Mouse (Mus musculus): Measurements from ENCODE around the gene Catip. TPM values are rescaled to one million over a fixed set of nuclear protein-coding genes. Genes with fewer than 3 reads are reported as not detected.
A peak's percentile ranks its signal among the peaks of the same experiment; 100 is the strongest.
"Not testable (repeated sequence)": the region's sequence is repeated elsewhere in the genome, so short reads cannot be mapped to it uniquely, and the experiment has no call there.

Catip gene
- polyA plus RNA-seq, 1 experiment from 2014 or later: not detected

DNA sequence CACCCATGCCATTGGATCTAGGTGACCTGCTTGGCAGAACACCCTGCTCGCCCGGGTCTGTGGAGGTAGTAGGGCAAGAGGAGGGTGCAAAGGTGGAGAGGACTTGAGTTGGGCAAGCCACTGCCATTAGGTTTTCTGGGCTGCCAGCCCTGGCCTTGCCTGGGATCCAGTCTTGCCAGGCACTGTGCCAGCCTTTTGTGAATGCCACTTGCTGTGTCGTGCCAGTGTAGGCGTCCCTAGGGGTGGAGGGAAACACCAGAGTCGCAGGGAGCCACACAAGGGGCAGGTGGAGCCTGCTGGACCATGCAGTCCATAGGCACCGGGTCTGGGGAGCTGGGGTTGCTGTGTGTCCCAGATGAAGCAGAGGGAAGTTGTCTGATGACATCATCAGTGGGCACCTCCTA, 21.5 kb upstream of the Catip start:
- ATAC-seq: peak; percentile 33; the same call in 1 of the 2 replicates
- H3K36me3 ChIP-seq (replicated peaks; ENCODE audit: insufficient read depth, low read length): no peaks in the 10 kb centered on the region
- 87% methylated on average over 6 of the region's 6 CpGs for WGBS (ENCODE audit: insufficient replicate concordance)
- DNase-seq: no peak
- TF ChIP-seq CTCF (IDR thresholded peaks at IDR 0.05; ENCODE audit: low read depth) (no peak), EP300 (IDR thresholded peaks at IDR 0.05; ENCODE audit: low read depth) (no peak)
- no peak overlapping the region for H3K27ac ChIP-seq (ENCODE audit: low read depth)
- no peak overlapping the region for H3K4me3 ChIP-seq (ENCODE audit: low read depth, low read length)
- peaks cover 6% of the 10 kb centered on the region; the same call in 1 of the 2 replicates for H3K4me1 ChIP-seq (ENCODE audit: insufficient read depth)
- no peak overlapping the region for H3K4me2 ChIP-seq (ENCODE audit: low read depth, low read length)
- no peaks in the 10 kb centered on the region for H3K9me3 ChIP-seq (ENCODE audit: low read length)
- no peak overlapping the region for H3K9ac ChIP-seq (replicated peaks)
- H3K27me3 ChIP-seq (ENCODE audit: insufficient read depth, low read length): no peaks in the 10 kb centered on the region

DNA sequence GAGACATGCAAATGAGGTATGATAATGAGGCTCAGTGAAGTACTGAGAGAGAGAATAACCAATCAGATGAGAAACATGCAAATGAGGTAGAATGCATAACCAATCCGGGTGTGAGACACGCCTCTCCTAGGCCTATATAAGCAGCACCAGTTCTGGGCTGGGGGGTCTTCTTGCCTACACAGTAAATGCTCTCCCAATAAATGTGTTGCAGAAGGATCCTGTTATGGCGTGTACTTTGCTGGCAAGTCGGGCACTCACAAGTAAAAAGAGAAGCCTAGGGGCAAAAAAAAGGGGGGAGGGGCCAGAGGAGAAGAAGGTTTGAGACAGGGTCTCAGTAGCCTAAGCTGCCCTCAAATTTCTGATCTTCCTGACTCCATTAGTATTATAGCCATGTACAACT, 20.9 kb upstream of the Catip start:
- not testable (repeated sequence) for H3K4me3 ChIP-seq (ENCODE audit: low read depth, low read length); H3K36me3 ChIP-seq (replicated peaks; ENCODE audit: insufficient read depth, low read length); DNase-seq; H3K9ac ChIP-seq (replicated peaks); H3K9me3 ChIP-seq (ENCODE audit: low read length); H3K27me3 ChIP-seq (ENCODE audit: insufficient read depth, low read length); H3K4me1 ChIP-seq (ENCODE audit: insufficient read depth); H3K27ac ChIP-seq (ENCODE audit: low read depth); H3K4me2 ChIP-seq (ENCODE audit: low read depth, low read length)
- peak; percentile 12; the same call in 1 of the 2 replicates for ATAC-seq
- WGBS (ENCODE audit: insufficient replicate concordance): 86% methylated on average over 4 of the region's 4 CpGs

DNA sequence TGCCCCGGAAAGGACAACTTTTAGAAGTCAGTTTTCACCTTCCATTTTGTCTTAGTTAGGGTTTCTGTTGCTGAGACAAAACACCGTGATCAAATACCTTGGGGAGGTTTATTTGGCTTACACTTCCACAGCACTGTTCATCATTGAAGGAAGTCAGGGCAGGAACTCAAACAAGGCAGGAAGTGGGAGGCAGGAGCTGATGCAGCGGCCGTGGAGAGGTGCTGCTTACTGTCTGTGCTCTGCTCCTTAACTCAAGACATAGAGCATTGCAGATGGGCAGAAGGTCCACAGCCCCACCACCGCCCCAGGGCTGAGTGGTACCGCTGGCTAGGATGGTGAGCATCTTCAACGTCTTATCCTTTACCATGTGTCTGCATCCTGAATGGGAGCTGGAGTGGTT, 20.0 kb upstream of the Catip start:
- TF ChIP-seq CTCF (IDR thresholded peaks at IDR 0.05; ENCODE audit: low read depth) (no peak), EP300 (IDR thresholded peaks at IDR 0.05; ENCODE audit: low read depth) (no peak)
- Histone ChIP-seq H3K27me3 (ENCODE audit: insufficient read depth, low read length) (no peaks in the 10 kb centered on the region), H3K4me3 (ENCODE audit: low read depth, low read length) (no peak overlapping the region), H3K4me1 (ENCODE audit: insufficient read depth) (peaks cover 6% of the 10 kb centered on the region; the same call in 1 of the 2 replicates), H3K9me3 (ENCODE audit: low read length) (no peaks in the 10 kb centered on the region), H3K27ac (ENCODE audit: low read depth) (no peak overlapping the region), H3K4me2 (ENCODE audit: low read depth, low read length) (no peak overlapping the region), H3K9ac (replicated peaks) (no peak overlapping the region), H3K36me3 (replicated peaks; ENCODE audit: insufficient read depth, low read length) (no peaks in the 10 kb centered on the region)
- DNase-seq (no peak), ATAC-seq (no peak)
- 72% methylated on average over 7 of the region's 7 CpGs for WGBS (ENCODE audit: insufficient replicate concordance)

GRCm38 (mm10) chr1:74342308-74342707, 19.6 kb upstream of the Catip start:
- Histone ChIP-seq H3K4me1 (ENCODE audit: insufficient read depth) (peaks cover 6% of the 10 kb centered on the region; the same call in 1 of the 2 replicates), H3K36me3 (replicated peaks; ENCODE audit: insufficient read depth, low read length) (no peaks in the 10 kb centered on the region), H3K27me3 (ENCODE audit: insufficient read depth, low read length) (no peaks in the 10 kb centered on the region), H3K4me2 (ENCODE audit: low read depth, low read length) (no peak overlapping the region), H3K27ac (ENCODE audit: low read depth) (no peak overlapping the region), H3K9me3 (ENCODE audit: low read length) (no peaks in the 10 kb centered on the region), H3K9ac (replicated peaks) (no peak overlapping the region), H3K4me3 (ENCODE audit: low read depth, low read length) (no peak overlapping the region)
- WGBS (ENCODE audit: insufficient replicate concordance): 74% methylated on average over 1 of the region's 1 CpGs
- no peak for TF ChIP-seq EP300 (IDR thresholded peaks at IDR 0.05; ENCODE audit: low read depth)
- no peak for TF ChIP-seq CTCF (IDR thresholded peaks at IDR 0.05; ENCODE audit: low read depth)
- DNase-seq (no peak), ATAC-seq (no peak)

DNA sequence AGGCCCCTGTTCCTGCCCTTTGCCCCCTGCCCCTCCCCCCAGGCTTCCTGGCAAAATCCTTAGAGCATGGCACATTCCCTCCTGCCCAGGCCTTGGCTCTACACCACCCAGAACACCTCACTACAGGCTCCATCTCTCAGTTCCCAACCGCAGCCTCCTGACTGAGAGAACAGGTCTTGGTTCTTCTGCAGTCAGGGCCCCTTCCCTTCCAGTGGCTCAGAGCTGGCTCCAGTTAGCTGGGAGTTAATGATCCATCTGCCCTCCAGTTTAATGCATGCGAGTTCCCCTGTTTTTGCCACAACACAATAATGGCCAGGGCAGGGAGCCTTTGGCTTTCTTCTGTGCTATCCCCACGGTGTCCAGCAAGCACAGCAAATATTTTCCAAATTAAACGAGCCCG, 18.7 kb upstream of the Catip start:
- H3K27ac ChIP-seq (ENCODE audit: low read depth): no peak overlapping the region
- 57% methylated on average over 5 of the region's 5 CpGs for WGBS (ENCODE audit: insufficient replicate concordance)
- ATAC-seq: no peak

DNA sequence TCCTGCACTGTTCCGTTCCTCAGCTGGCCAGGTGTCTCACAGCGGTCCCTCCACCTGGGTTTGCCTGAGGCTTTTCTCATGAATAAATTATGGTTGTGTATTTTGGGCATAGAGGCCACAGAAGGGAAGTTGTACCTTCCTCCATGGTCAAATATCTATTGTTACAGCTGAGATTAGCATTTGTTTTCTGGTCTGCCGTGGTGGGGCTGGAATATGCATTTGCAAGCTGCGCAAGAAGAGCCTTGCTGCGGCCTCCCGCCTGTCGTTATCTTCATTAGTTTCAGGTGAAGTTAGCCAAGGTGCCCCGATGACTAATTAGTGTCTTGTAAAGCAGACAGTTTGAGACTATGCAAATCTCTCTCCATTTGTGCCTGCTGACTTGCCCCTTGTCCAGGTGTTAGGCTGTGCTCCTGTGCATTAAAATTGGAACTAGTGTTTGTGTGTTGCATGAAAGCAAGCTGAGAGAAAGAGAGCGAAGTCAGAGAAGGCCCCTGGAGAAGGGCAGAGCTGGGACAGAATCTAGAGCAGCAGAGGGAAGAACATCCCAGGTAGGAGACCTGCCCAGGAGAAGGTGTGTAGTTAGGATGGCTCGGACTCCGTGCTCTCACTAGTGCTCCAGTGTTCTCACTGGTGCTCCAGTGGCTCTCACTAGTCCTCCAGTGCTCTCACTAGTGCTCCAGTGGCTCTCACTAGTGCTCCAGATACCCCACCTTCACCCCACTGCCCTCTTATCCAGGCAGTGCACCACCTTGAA, 17.6 kb upstream of the Catip start:
- H3K27me3 ChIP-seq (ENCODE audit: insufficient read depth, low read length): no peaks in the 10 kb centered on the region
- no peak overlapping the region for H3K27ac ChIP-seq (ENCODE audit: low read depth)
- no peak for DNase-seq
- ATAC-seq: no peak
- no peak overlapping the region for H3K4me3 ChIP-seq (ENCODE audit: low read depth, low read length)
- H3K36me3 ChIP-seq (replicated peaks; ENCODE audit: insufficient read depth, low read length): no peaks in the 10 kb centered on the region
- H3K4me2 ChIP-seq (ENCODE audit: low read depth, low read length): no peak overlapping the region
- no peak overlapping the region for H3K9ac ChIP-seq (replicated peaks)
- H3K4me1 ChIP-seq (ENCODE audit: insufficient read depth): peaks cover 6% of the 10 kb centered on the region; the same call in 1 of the 2 replicates
- TF ChIP-seq EP300 (IDR thresholded peaks at IDR 0.05; ENCODE audit: low read depth) (no peak), CTCF (IDR thresholded peaks at IDR 0.05; ENCODE audit: low read depth) (no peak)
- WGBS (ENCODE audit: insufficient replicate concordance): 69% methylated on average over 11 of the region's 11 CpGs
- H3K9me3 ChIP-seq (ENCODE audit: low read length): no peaks in the 10 kb centered on the region

More for the DNA sequence above, 18.7 kb upstream of the Catip start:
- Histone ChIP-seq H3K4me1 (ENCODE audit: insufficient read depth) (peaks cover 6% of the 10 kb centered on the region; the same call in 1 of the 2 replicates), H3K4me3 (ENCODE audit: low read depth, low read length) (no peak overlapping the region), H3K9ac (replicated peaks) (no peak overlapping the region), H3K27me3 (ENCODE audit: insufficient read depth, low read length) (no peaks in the 10 kb centered on the region), H3K4me2 (ENCODE audit: low read depth, low read length) (no peak overlapping the region), H3K36me3 (replicated peaks; ENCODE audit: insufficient read depth, low read length) (no peaks in the 10 kb centered on the region), H3K9me3 (ENCODE audit: low read length) (no peaks in the 10 kb centered on the region)
- TF ChIP-seq CTCF (IDR thresholded peaks at IDR 0.05; ENCODE audit: low read depth) (no peak), EP300 (IDR thresholded peaks at IDR 0.05; ENCODE audit: low read depth) (no peak)
- DNase-seq: no peak
